Mouse (Mus musculus) thymus, postnatal 4 days (tissue): ENCODE data around the gene Arap1.
A peak's percentile ranks its signal among the peaks of the same experiment; 100 is the strongest.

Experiments used
- DNase-seq: peaks from one replicate; pipeline ENCODE4 v3.0.0; 2021

The Arap1 gene

DNA sequence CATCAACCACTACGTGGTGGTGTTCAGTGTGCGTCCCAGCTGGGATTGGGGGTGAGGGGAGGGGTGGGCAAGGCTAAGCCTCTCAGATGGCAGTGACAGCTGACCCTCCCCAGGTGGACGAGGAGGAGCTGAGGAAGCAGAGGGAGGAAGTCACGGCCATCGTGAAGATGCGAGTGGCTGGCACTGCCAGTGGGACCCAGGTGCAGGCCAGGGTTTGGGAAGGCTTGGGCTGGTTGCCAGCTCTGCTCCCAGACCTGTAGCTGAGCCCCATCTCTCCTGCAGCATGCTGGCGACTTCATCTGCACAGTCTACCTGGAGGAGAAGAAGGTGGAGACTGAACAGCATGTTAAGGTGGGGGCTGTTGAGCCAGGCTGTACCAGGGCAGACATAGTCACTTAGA is 53.6 kb downstream of the Arap1 start:
- no peak for DNase-seq

- no peak for DNase-seq
Observed at GRCm38 (mm10) chr7:101403831-101404230, 56.0 kb downstream of the Arap1 start.

- no peak for DNase-seq
Observed at GRCm38 (mm10) chr7:101410267-101410936, 62.5 kb downstream of the Arap1 start, which contains the start of gene Gm45837. Gene Gm45837, plus strand, starts transcription at chr7:101410886.

- peak; percentile 96 for DNase-seq
Observed at GRCm38 (mm10) chr7:101412796-101413195, 64.9 kb downstream of the Arap1 start.

GRCm38 (mm10) chr7:101414209-101414608 is 66.3 kb downstream of the Arap1 start:
- DNase-seq: no peak

GRCm38 (mm10) chr7:101414661-101415511 is 67.0 kb downstream of the Arap1 start:
- no peak for DNase-seq

DNA sequence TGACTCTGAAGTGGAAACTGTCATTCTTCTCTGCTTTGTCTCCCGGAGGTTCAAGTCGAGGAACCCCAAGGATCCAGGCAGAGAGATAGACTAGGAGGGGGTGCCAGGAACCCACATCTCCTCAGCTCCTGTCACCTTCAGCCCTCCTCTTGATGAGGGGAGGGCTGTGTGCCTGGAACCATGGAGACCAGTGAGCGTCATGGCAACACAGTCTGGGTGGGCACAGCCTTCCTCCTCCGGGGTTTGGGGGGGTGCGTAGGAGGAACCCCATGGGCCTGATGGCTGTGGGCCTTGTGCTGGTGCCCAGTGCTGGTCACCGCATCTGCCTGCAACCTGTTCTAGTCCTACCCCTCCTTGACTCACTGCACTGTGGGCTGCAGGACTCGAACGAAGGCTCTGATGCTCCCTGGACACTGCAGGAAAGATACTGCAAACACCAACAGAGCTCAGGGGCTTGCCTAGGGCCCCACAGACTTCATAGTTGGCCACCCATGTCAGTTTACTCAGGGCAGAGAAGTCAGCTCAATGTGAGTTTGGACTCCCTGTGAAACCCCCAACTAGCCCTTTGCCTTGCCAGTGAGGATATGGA is 67.7 kb downstream of the Arap1 start:
- DNase-seq: no peak

GRCm38 (mm10) chr7:101416391-101416790 is 68.5 kb downstream of the Arap1 start:
- no peak for DNase-seq

- peak; percentile 49 for DNase-seq
Observed at GRCm38 (mm10) chr7:101419013-101419770, 71.3 kb downstream of the Arap1 start.

DNA sequence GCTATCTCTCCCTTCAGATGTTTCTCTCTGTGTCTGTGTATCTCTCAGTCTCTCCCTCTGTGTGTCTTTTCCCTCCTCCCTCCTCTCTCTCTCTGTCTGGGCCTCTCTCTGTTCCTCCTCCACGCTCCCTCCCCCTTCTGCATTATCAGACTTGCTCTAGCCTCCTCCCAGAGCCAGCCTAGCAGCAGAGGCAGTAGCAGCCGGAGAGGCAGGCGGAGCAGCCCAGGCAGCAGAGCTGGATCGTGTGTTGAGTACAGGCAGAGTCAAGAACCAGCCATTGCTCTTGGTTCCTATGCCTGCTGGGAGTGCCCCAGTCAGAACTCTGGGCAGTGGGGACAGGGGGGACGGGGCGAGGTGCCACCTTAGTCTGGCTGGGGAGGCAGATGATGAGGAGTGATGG is 73.7 kb downstream of the Arap1 start, which contains the start of gene Pde2a:
Gene Pde2a, plus strand, starts transcription at position 163 of the 400 bp plus-strand sequence.
- DNase-seq: no peak

DNA sequence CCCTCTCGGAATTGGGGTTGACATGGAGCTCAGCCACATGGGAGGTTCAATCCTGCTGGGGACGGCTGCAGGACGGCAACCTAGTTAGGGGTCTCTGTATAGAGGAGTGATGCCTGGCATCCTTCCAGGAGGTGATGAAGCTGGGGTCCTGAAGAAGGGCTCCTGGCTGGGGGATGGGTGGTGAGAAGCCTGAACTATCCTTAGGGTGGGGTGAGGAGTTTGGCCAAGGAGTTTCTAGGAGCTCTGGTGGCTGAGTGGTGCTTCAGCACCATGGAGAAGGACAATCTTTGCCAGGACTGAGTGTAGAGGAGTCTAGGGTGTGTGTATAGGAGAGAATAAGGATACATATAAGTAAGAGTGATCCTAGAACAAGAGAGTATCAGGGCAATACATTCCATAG is 74.2 kb downstream of the Arap1 start:
- peak; percentile 39 for DNase-seq

DNA sequence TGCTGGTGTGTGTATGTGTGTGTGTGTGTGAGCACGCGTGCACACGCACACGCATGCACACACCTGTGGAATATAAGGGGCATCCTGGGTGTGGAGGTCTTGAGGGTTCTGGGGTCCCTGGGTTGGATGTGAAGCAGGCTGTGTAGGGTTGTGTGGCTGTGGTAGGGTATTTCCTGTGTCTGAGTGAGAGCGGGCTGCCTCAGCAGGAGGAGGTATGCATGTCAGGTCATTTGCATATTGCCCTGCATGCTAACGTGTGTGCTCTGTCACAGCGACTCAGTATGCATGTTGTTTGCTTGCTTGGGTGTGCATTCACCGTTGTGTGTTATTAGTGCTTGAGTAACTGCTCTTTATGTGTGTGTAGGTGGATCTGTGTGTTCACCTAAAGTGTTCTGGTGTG is 74.8 kb downstream of the Arap1 start:
- no peak for DNase-seq

GRCm38 (mm10) chr7:101423970-101424369 is 76.1 kb downstream of the Arap1 start:
- no peak for DNase-seq

DNA sequence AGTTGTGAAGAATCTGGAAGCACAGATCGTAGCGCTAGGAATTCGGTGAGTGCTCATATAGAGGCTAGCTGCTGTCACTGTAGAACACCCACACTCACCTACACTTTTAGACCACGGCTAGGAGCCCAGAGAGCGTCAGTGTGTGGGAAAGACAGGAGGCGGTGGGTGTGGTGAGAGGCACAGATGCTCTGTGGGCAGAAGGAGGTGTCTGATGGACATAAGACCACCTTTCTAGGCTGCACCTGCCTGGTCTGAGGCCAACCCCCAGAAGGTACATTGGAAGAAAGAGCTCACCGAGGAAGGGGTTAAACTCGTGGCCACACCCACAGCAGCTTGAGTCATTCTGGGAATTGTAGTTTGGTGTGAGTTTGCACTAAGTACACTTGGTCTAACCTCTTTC is 78.8 kb downstream of the Arap1 start:
- no peak for DNase-seq

DNA sequence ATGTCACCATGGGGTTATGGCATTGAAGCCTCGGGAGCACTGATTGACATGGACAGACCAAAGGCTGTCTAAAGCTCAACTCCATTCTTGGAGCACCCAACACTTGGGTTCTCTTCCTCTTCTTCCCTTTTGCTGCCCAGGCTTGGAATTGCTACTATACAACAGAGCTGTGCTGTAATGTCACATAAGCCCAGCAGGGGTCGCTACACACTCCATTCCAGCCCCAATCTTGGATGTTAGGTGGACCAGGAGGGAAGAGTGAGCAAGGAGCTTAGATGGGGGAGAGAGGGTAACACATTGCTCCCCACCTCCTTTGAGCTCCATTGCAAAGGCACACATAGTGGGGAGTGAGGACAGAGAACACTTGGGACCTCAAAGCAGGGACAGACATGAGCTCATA is 79.9 kb downstream of the Arap1 start:
- DNase-seq: peak; percentile 57

DNA sequence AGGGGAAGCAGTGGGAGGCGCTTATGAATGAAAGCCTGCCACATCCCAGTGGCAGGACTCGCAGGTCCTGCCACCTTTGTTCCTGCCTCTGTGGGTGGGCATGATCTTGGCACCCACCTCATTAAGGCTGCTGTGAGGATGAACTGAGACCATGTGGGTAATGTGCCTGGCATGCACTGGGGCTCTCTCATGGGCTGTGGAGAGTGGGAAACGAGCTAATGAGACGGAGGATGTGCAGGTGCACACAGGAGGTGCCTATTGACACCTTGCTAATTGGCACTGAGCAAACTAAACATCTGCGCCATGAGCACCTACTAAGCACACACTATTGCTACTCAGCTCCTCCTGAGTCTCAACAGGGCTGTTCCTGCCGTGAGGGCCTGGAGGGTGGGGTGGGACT is 87.2 kb downstream of the Arap1 start:
- DNase-seq: no peak

DNA sequence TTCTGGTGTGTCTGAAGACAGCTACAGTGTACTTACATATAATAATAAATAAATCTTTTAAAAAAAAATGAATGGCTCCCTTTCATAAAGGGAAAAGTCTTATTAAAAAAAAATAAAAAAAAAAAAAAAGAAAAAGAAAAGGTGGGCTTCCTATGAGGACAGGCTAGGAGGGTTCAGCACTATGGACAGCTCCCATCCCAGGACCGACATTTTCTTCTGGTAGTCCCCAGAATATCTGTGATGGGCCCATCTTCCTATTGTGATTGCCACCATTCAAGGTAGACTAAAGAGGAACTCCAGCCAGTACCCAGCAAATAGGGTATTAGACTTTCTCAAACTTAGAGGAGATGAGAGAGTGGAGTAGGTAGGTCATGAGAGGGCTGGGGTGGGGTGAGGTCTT is 90.0 kb downstream of the Arap1 start:
- DNase-seq: peak; percentile 61

- no peak for DNase-seq
Observed at GRCm38 (mm10) chr7:101443093-101443492, 95.2 kb downstream of the Arap1 start.

- DNase-seq: no peak
Observed at GRCm38 (mm10) chr7:101444211-101444610, 96.3 kb downstream of the Arap1 start.

GRCm38 (mm10) chr7:101449855-101450254 is 102.0 kb downstream of the Arap1 start:
- DNase-seq: no peak

DNA sequence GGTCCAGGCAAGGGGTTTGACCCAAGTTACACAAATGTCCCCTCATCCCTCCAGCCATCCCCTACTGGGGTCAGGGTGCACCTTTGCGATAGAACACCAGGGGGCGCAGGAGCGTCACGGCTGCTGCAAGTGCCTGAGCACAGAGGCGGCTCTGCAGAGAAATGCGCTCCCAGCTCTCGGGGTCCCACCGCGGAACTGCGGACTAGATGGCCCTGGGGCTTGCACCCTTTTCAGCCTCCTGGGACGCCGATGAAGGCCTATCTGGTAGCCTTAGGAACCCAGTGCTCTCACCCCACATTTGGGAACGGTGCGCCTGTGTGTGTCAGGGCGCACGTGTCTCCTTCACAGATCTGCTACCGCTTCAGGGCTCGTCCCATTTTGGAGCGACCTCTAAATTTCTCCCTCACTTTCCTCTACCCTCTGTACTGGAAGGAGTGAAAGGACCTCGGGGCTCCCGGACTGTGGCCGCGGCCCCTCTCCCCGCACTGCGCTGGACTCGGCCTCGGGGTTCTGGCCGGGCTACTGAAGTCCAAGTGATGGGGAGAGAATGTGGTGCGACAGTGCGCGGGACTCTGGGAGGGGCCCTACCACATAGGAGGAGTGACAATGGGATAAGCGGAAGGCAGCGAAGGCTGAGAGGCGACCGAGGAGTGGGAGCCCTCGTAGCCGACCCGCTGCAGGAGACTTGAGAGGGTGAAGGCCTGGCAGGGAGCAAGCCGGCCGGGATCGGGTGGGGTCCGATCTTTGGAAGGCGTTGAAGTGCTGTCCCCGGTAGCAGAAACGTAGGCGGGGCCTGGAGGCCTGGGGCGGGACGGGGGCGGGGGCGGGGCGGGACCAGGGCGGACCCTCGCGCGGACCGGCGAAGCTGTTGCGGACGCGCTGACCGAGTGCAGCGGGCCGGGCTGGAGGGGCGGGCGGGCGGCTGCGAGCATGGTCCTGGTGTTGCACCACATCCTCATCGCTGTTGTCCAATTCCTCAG is 102.8 kb downstream of the Arap1 start:
- DNase-seq: peak; percentile 94

DNA sequence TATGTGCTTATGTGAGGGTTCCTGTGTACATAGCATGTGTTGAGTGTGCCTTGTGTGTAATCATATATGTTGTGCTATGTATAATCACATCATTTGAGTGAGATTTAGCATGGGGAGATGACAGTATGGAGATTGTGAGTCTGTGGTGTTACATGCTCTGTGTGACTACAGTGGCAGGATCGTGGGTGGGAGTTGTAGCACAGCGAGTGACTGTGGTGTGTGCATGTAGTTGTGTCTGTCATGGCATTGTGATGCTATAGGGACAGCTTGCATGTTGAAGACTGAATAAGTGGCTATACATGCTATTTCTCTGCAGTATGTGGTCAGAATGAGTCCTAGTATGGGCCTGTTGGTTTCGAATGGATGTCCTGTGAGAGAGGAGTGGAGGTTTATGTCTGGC is 104.8 kb downstream of the Arap1 start:
- no peak for DNase-seq
